ENCODE assay signal across 19 mouse cellular contexts in genomic region chr6:25444092-25444491, GRCm38 (mm10).
"Had no signal": no experiment of that assay in that cellular context is flagged by ENCODE, and none has a peak within 500 bp of the region (broad histone marks: within the 10 kb centered on the region; RNA-seq: fewer than 3 reads in every experiment).

No protein-coding gene starts in this region.

- H3K27ac ChIP-seq: kidney, embryonic 15.5 days; limb, embryonic 10.5 days; limb, embryonic 13.5 days; liver, embryonic 12.5 days; liver, embryonic 15.5 days; lung, embryonic 15.5 days; midbrain, embryonic 12.5 days; neural tube, embryonic 12.5 days; neural tube, embryonic 15.5 days had no signal

- H3K4me1 ChIP-seq: kidney, embryonic 15.5 days; limb, embryonic 10.5 days; limb, embryonic 13.5 days; liver, embryonic 12.5 days; liver, embryonic 15.5 days; lung, embryonic 15.5 days; midbrain, embryonic 12.5 days; neural tube, embryonic 12.5 days; neural tube, embryonic 15.5 days had no signal

- H3K4me2 ChIP-seq: kidney, embryonic 15.5 days; limb, embryonic 13.5 days; liver, embryonic 12.5 days; liver, embryonic 15.5 days; lung, embryonic 15.5 days; midbrain, embryonic 12.5 days; neural tube, embryonic 12.5 days; neural tube, embryonic 15.5 days had no signal

- H3K27me3 ChIP-seq: kidney, embryonic 15.5 days; limb, embryonic 13.5 days; liver, embryonic 12.5 days; liver, embryonic 15.5 days; lung, embryonic 15.5 days; midbrain, embryonic 12.5 days; neural tube, embryonic 12.5 days; neural tube, embryonic 15.5 days had no signal

- H3K9me3 ChIP-seq: kidney, embryonic 15.5 days; limb, embryonic 10.5 days; limb, embryonic 13.5 days; liver, embryonic 12.5 days; liver, embryonic 15.5 days; lung, embryonic 15.5 days; midbrain, embryonic 12.5 days; neural tube, embryonic 12.5 days; neural tube, embryonic 15.5 days had no signal

- H3K36me3 ChIP-seq: kidney, embryonic 15.5 days; limb, embryonic 10.5 days; limb, embryonic 13.5 days; liver, embryonic 12.5 days; liver, embryonic 15.5 days; lung, embryonic 15.5 days; midbrain, embryonic 12.5 days; neural tube, embryonic 12.5 days; neural tube, embryonic 15.5 days had no signal

- H3K9ac ChIP-seq: kidney, embryonic 15.5 days; limb, embryonic 13.5 days; liver, embryonic 12.5 days; liver, embryonic 15.5 days; lung, embryonic 15.5 days; midbrain, embryonic 12.5 days; neural tube, embryonic 12.5 days; neural tube, embryonic 15.5 days had no signal

- DNase-seq: kidney, adult 8-10 months; kidney, postnatal 10 days; kidney, postnatal 36 days; liver; lung, adult 18-20 months; lung, postnatal 14 days; lung, postnatal 4 days; thymus, adult 18-20 months; thymus, postnatal 4 days had no signal

- ATAC-seq: intestine, postnatal 0 days; liver, embryonic 12.5 days had no signal

- H3K4me3 ChIP-seq: kidney, embryonic 15.5 days; limb, embryonic 10.5 days; limb, embryonic 13.5 days; liver, embryonic 12.5 days; liver, embryonic 15.5 days; lung, embryonic 15.5 days; midbrain, embryonic 12.5 days; neural tube, embryonic 12.5 days; neural tube, embryonic 15.5 days had no signal
